Mouse (Mus musculus) G1E-ER4 (cell line): ENCODE measurements around the gene Selenoi. TPM values are rescaled to one million over a fixed set of nuclear protein-coding genes. Genes with fewer than 3 reads are reported as not detected.

Experiments
- GATA1 ChIP-seq: IDR thresholded peaks from one replicate; pipeline ENCODE4 v1.8.0; 2012; ENCODE audit warnings: low read length, inconsistent platforms
- polyA plus RNA-seq: library from polyadenylated mRNA; stranded (reverse); fragments of >175 nt; gene quantifications from 2 replicates; pipeline ENCODE4 v1.2.3, GENCODE M21; 2012

Selenoi gene
- 0.67 and 1.4 TPM in 2 replicates for polyA plus RNA-seq

GRCm38 (mm10) chr5:30232271-30232971 lies at the start of gene Selenoi:
Gene Selenoi (plus strand): TSS chr5:30232581.
- TF ChIP-seq GATA1: no peak

GRCm38 (mm10) chr5:30187687-30188485 lies 44.5 kb upstream of the Selenoi start:
- no peak for TF ChIP-seq GATA1

DNA sequence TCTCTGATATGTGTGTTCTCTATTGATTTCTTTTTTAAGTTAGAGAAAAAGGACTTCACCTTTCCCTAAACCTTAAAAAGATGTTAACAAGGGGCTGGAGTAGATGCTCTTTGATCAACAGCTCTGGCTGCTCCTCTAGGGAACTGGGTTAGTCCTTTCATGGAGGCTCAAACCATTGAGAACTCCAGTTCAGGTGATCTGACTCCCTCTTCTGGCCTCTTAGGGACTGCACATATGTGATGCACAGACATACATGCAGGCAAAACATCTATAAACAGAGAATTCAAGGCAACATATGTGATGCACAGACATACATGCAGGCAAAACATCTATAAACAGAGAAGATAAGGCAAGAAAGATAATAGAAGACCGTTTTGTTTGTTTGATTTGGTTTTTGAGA lies 39.9 kb upstream of the Selenoi start:
- TF ChIP-seq GATA1: no peak

- no peak for TF ChIP-seq GATA1
Observed at GRCm38 (mm10) chr5:30195340-30195739, 37.0 kb upstream of the Selenoi start.

DNA sequence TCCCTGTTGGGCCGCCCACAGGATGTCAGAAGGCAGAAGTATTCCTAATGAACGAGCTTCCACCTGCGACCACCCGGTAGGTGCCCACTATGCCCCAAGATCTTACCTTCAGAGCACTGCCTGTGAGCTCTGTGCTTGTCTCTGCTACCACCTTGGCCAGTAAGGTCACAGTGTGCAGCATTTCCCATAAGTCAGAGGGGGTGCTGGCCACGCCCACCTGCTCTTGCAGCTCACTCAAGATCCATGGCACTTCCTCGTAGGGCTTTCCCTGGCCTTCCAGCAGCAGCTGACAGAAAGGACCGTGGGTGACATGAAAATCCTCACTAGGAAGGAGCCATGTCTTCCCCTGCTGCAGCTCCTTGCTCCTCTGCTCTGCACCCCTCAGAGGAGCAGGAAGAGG lies 34.1 kb upstream of the Selenoi start:
- TF ChIP-seq GATA1: no peak

DNA sequence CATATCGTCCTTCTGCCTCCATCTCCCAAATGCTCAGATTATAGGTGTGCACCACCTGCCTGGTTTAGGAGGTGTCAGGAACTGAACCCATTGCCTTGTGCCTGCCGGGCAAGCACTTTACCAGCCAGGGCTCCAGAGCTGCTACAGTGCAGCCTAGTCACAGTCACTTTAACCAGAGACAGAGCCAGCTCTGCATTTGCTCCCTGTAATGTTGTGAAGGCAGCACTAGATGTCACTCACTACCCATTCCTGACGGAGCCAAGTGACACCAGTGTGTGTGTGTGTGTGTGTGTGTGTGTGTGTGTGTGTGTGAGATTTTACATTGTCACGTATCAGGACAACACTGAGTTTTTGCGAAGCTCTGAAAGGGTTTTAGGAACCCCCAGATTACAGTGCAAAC lies 30.9 kb upstream of the Selenoi start:
- no peak for TF ChIP-seq GATA1

- TF ChIP-seq GATA1: no peak
Observed at GRCm38 (mm10) chr5:30202221-30202620, 30.2 kb upstream of the Selenoi start.

- no peak for TF ChIP-seq GATA1
Observed at GRCm38 (mm10) chr5:30203216-30203885, 29.0 kb upstream of the Selenoi start.

DNA sequence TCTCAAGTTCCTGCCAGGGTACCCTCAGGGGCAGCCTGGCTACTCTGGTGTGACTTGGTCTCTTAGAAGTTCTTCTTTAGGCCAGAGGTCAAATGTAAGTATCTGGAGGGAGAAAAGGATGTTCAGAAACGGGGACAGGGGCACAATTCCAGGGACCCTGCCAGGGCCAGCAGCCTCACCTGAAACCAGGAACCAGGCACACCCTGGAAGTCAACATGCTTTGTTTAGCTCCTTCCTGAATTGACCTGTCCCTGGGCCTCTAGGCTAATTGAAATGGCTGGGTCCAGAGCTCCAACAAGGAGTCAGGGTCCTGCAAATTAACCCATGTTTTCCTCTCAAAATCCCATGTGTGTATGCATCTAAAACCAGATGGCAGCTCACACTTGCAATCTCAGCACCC lies 27.9 kb upstream of the Selenoi start:
- TF ChIP-seq GATA1: no peak

DNA sequence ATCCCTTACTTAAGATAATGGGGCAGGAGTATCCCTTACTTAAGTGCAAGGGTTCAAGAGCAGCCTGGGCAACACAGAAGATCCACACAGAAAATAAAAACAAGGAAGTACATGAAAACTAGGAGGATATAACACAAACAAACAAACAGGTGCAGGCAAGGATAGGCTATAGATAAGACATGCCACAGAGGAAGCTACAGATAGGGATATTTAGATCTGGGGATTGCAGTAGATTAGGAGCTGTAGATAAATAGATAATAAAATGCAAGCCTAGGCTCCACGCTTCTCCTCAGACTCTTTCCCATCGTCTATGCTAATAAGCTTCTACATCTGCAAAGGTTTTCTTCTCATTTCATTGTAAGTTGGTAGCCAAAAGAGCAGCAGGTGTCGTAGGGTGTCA lies 27.3 kb upstream of the Selenoi start:
- no peak for TF ChIP-seq GATA1

DNA sequence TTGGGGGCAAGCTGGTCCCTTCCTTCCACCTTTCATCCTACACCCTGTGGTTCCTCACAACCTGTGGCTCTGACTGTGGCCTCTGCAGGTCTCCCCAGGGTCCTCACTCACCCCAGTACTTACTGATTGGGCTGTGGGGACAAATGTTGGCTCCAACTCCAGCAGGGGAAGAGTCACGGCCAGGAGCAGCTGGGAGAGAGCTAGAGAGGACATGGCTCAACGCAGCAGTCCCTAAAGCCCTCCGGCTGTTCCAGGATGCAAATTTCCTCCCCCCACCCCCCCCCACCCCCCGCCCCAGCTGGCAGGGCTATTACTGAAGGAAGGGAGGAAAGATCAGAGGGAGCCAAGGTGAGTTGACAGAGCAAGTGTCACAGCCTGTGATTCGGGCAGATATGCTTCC lies 26.9 kb upstream of the Selenoi start, which contains the start of gene Adgrf3:
Gene Adgrf3 (minus strand): TSS at position 230 of the 400 bp plus-strand sequence.
- TF ChIP-seq GATA1: no peak

DNA sequence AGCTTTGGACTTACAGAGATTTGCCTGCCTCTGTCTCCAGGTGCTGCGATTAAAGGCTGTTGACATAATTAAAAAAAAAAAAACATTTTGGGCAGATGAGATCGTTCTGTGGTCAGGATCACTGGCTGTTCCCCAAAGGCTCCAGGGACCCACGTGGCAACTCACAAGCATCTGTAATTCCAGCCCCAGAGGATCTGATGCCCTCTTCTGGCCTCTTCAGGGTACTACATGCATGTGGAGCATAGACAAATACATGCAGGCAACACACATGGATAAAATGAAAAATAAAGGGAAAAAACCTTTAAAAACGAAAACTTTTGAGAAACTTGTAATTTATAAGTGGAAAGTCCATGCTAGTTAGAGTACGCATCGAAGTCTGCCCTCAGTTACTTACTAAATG lies 25.1 kb upstream of the Selenoi start:
- no peak for TF ChIP-seq GATA1

DNA sequence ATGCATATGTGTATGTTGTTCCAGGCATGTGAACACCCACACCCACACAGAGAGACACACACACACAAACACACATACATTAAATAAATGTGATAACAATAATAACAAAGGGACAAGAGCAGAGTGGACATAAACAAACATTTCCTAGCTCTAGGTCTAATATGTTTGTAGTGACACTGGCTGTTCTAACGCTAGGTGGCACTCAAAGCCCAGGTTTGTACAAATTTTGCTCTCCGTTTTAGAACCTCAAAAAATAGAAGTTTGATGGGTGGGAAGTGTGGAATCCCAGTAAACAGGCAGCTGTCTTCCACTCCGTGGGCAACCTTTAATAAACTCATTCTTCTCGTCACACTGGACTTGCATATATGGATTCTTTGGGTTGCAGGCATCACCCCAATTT lies 17.5 kb upstream of the Selenoi start:
- no peak for TF ChIP-seq GATA1

GRCm38 (mm10) chr5:30215970-30216369 lies 16.4 kb upstream of the Selenoi start:
- TF ChIP-seq GATA1: no peak

DNA sequence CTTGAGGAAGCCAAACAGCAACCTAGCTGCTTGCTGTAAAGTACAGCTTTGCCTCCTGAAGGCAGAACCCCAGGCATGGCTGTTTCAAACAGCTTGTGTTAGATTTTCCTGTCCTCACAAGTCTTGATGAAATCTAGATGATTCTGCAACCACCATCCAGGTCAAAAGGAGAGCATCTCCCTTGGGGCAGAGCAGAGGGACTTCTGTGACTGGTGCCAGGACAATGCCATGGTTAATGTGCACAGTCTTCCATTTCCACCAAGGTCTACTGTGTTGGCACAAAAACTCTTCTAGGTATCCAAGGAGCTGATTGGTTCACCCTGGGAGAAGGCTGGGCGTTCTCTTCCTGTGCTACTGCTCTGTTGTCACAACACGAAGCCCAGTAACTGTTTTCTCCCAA lies 12.7 kb upstream of the Selenoi start:
- TF ChIP-seq GATA1: no peak

DNA sequence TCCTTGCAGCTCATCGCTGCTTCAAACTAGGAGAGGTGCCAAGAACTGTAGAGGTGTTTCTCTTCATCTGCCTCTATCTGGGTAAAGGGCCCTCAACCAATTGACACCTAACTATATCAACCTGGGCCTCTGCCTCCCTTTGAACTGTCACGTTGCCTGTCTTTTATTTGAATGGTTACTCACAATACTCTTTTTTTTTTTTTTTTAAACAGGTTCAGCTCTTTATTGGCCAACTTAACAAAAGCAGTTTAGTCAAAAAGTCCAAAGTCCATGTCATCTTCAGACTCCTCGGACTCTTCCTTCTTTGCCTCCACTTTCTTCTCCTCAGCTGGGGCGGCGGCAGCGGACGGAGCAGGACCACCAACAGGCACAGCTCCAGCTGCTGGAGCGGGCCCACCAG lies 11.7 kb upstream of the Selenoi start:
- no peak for TF ChIP-seq GATA1

DNA sequence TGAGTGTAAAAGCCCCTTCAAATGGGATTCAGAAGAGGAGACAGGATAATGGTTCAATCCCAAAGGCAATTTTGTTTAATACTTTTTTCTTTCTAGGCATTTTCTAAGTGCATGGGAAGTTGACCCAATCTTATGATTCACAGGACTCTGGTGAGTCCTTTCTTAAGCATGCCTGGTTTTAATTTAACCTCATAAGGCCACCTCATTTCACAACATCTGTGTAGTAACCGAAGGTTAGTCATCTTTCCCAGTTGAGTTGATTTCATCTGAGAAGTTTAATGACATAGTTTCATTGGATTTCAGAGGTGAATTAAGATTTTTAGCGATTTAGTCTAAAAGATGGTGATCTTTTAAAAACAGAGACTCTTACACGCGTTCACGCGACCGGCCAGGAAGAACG lies 9.7 kb upstream of the Selenoi start:
- TF ChIP-seq GATA1: no peak
